Mouse (Mus musculus) limb, embryonic 15.5 days (tissue): ENCODE results near the gene Slc6a9. TPM values are rescaled to one million over a fixed set of nuclear protein-coding genes. Genes with fewer than 3 reads are reported as not detected.

Experiments used
- ATAC-seq: fragments of 200-750 bp; cut with Nextera tagmentation; 2 replicates; pipeline ENCODE4 v1.8.0; 2017; ENCODE audit warnings: low read depth, moderate TSS enrichment; ENCODE audit not compliant: insufficient number of reproducible peaks, low FRiP score, low TSS enrichment
- H3K27ac ChIP-seq: fragments of 300-500 bp; sonication (generic); 2 replicates; pipeline ENCODE4 v1.5.1; 2015; ENCODE audit warnings: moderate library complexity, mild to moderate bottlenecking, inconsistent platforms
- H3K27me3 ChIP-seq: fragments of 300-500 bp; sonication (generic); 2 replicates; pipeline ENCODE4 v1.6.1; 2015; ENCODE audit warnings: inconsistent platforms
- H3K36me3 ChIP-seq: fragments of 300-500 bp; sonication (generic); 2 replicates; pipeline ENCODE4 v1.6.1; 2015; ENCODE audit warnings: inconsistent platforms
- H3K4me1 ChIP-seq: fragments of 300-500 bp; sonication (generic); 2 replicates; pipeline ENCODE4 v1.6.1; 2015; ENCODE audit warnings: inconsistent platforms
- H3K4me2 ChIP-seq: fragments of 300-500 bp; sonication (generic); 2 replicates; pipeline ENCODE4 v1.6.1; 2015; ENCODE audit warnings: mild to moderate bottlenecking, inconsistent platforms
- H3K4me3 ChIP-seq: fragments of 300-500 bp; sonication (generic); 2 replicates; pipeline ENCODE4 v1.5.1; 2015; ENCODE audit warnings: mild to moderate bottlenecking, inconsistent platforms
- H3K9ac ChIP-seq: fragments of 300-500 bp; sonication (generic); 2 replicates; pipeline ENCODE4 v1.6.1; 2015; ENCODE audit warnings: inconsistent platforms
- H3K9me3 ChIP-seq: fragments of 300-500 bp; sonication (generic); 2 replicates; pipeline ENCODE4 v1.6.1; 2016; ENCODE audit warnings: inconsistent platforms
- WGBS: fragments of 180-500 bp; shearing (Covaris S2); methylation state at CpG from one replicate; pipeline ENCODE4 v1.1.7; 2015; 5-methylcytosine and 5-hydroxymethylcytosine counted together
- polyA plus RNA-seq: library from polyadenylated mRNA; unstranded; fragments of >200 nt; fragmentation: Nextera tagmentation; extraction: Ambion mirVana; gene quantifications from 2 replicates; pipeline ENCODE4 v1.2.1, GENCODE M21; 2015

The Slc6a9 gene
- polyA plus RNA-seq, 1 experiment from 2014 or later: 13.1 TPM

DNA sequence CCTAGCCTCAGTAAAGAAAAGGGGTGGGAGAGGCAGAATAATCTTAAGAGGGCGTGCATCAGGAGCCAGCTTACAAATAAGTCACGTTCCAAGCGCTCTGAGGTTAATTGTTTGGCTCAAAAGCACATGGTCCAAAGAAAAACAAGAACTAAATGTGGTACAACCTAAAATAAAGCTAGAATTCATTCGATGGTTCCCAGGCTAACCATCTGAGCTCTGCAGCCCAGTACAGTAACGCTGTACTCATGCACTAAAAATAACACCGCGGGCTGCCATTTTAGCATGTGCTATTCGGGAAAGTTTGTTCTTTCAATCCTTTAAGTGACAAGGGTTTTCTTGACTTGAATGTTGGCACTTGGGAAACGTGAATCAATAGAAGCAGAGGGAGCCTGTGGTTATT lies 26.3 kb downstream of the Slc6a9 start:
- no peak for ATAC-seq
- H3K27me3 ChIP-seq: no peaks in the 10 kb centered on the region
- H3K36me3 ChIP-seq: peaks cover 24% of the 10 kb centered on the region
- H3K9me3 ChIP-seq: no peaks in the 10 kb centered on the region
- no peak overlapping the region for H3K4me2 ChIP-seq
- peaks cover 5% of the 10 kb centered on the region; the same call in 1 of the 2 replicates for H3K4me1 ChIP-seq
- H3K4me3 ChIP-seq: no peak overlapping the region
- WGBS: 79% methylated on average over 9 of the region's 9 CpGs
- H3K27ac ChIP-seq: no peak overlapping the region
- no peak overlapping the region for H3K9ac ChIP-seq

GRCm38 (mm10) chr4:117862823-117863222 lies 28.5 kb downstream of the Slc6a9 start:
- H3K27me3 ChIP-seq: 0 out of 2 replicates have a peak, but pooled peaks cover 7% of the 10 kb centered on the region

GRCm38 (mm10) chr4:117866083-117866482 lies 31.8 kb downstream of the Slc6a9 start:
- H3K4me3 ChIP-seq: no peak overlapping the region
- H3K9ac ChIP-seq: no peak overlapping the region
- WGBS: 50% methylated on average over 9 of the region's 9 CpGs
- peak overlapping the region; percentile 24; the same call in 1 of the 2 replicates for H3K27ac ChIP-seq
- H3K27me3 ChIP-seq: 0 out of 2 replicates have a peak, but pooled peaks cover 7% of the 10 kb centered on the region
- no peak for ATAC-seq
- no peaks in the 10 kb centered on the region for H3K9me3 ChIP-seq
- H3K4me1 ChIP-seq: peaks cover 23% of the 10 kb centered on the region
- H3K36me3 ChIP-seq: peaks cover 9% of the 10 kb centered on the region
- H3K4me2 ChIP-seq: no peak overlapping the region

More at GRCm38 (mm10) chr4:117862823-117863222, 28.5 kb downstream of the Slc6a9 start:
- no peak overlapping the region for H3K4me2 ChIP-seq
- 41% methylated on average over 4 of the region's 4 CpGs for WGBS
- no peak overlapping the region for H3K4me3 ChIP-seq
- H3K9ac ChIP-seq: no peak overlapping the region
- H3K36me3 ChIP-seq: peaks cover 10% of the 10 kb centered on the region
- H3K4me1 ChIP-seq: peaks cover 17% of the 10 kb centered on the region
- ATAC-seq: no peak
- no peak overlapping the region for H3K27ac ChIP-seq
- no peaks in the 10 kb centered on the region for H3K9me3 ChIP-seq

GRCm38 (mm10) chr4:117867000-117867399 lies 32.7 kb downstream of the Slc6a9 start:
- Histone ChIP-seq H3K9ac (no peak overlapping the region), H3K36me3 (peaks cover 9% of the 10 kb centered on the region)
- ATAC-seq: no peak

GRCm38 (mm10) chr4:117867823-117868222 lies 33.5 kb downstream of the Slc6a9 start:
- Histone ChIP-seq H3K36me3 (peaks cover 9% of the 10 kb centered on the region), H3K9me3 (no peaks in the 10 kb centered on the region), H3K27me3 (0 out of 2 replicates have a peak, but pooled peaks cover 7% of the 10 kb centered on the region), H3K4me3 (no peak overlapping the region), H3K4me1 (peaks cover 34% of the 10 kb centered on the region), H3K4me2 (peak overlapping the region; percentile 15), H3K9ac (no peak overlapping the region), H3K27ac (no peak overlapping the region)
- no peak for ATAC-seq
- 15% methylated on average over 24 of the region's 24 CpGs for WGBS

More at GRCm38 (mm10) chr4:117867000-117867399, 32.7 kb downstream of the Slc6a9 start:
- H3K27me3 ChIP-seq: 0 out of 2 replicates have a peak, but pooled peaks cover 7% of the 10 kb centered on the region
- WGBS: 77% methylated on average over 6 of the region's 6 CpGs
- H3K9me3 ChIP-seq: no peaks in the 10 kb centered on the region
- no peak overlapping the region for H3K4me3 ChIP-seq
- H3K4me2 ChIP-seq: no peak overlapping the region
- no peak overlapping the region for H3K27ac ChIP-seq
- peaks cover 27% of the 10 kb centered on the region for H3K4me1 ChIP-seq

DNA sequence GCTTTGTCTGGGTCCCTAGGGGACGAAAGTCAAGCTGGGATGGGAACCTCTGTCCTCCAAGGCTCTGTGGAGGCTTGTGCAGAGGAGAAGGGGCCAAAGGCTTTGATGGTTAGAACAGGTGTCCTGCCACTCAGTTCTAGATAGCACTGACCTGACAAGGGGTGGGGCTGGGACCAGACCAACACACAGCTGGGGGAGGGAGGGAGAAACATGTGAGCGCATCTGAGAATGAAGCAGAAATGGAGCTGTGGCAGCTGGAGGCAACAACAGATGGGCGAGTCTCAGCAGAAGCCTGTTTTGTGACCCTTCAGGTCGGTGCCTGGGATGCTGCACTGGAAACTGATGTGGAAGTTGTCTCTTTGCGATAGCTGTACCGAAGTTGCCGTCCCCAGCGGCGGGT lies 35.0 kb downstream of the Slc6a9 start:
- ATAC-seq: no peak
- peaks cover 34% of the 10 kb centered on the region for H3K4me1 ChIP-seq
- no peak overlapping the region for H3K27ac ChIP-seq
- H3K4me2 ChIP-seq: no peak overlapping the region
- no peaks in the 10 kb centered on the region for H3K9me3 ChIP-seq
- H3K36me3 ChIP-seq: peaks cover 18% of the 10 kb centered on the region
- 0 out of 2 replicates have a peak, but pooled peaks cover 7% of the 10 kb centered on the region for H3K27me3 ChIP-seq
- no peak overlapping the region for H3K4me3 ChIP-seq
- no peak overlapping the region for H3K9ac ChIP-seq
- 66% methylated on average over 9 of the region's 9 CpGs for WGBS

DNA sequence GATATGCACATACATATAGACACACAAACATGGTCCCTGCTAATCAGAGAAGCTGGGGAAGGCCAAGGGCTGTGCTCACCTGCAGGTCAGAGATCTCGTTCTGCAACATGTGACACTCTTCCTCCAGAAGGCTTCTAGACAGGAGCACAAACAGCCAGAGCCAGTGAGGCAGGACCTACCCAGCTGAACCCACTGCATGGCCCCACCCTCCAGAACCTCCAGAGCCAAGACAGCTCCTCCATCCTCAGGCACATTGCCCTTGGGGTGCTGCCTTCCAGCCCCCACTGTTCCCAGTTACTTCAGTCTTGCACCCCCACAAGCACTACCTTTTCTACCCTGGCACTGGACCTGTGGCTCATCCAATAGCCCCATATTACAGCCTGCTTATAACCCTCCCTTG lies 36.1 kb downstream of the Slc6a9 start:
- 52% methylated on average over 1 of the region's 1 CpGs for WGBS
- peaks cover 26% of the 10 kb centered on the region for H3K36me3 ChIP-seq
- H3K4me2 ChIP-seq: no peak overlapping the region
- peaks cover 31% of the 10 kb centered on the region for H3K4me1 ChIP-seq
- no peak overlapping the region for H3K4me3 ChIP-seq
- H3K9me3 ChIP-seq: no peaks in the 10 kb centered on the region
- no peak overlapping the region for H3K9ac ChIP-seq
- ATAC-seq: no peak
- no peak overlapping the region for H3K27ac ChIP-seq
- H3K27me3 ChIP-seq: 0 out of 2 replicates have a peak, but pooled peaks cover 7% of the 10 kb centered on the region

GRCm38 (mm10) chr4:117871787-117872186 lies 37.5 kb downstream of the Slc6a9 start:
- ATAC-seq: no peak
- no peaks in the 10 kb centered on the region for H3K9me3 ChIP-seq
- H3K4me2 ChIP-seq: no peak overlapping the region
- 45% methylated on average over 7 of the region's 7 CpGs for WGBS
- peaks cover 20% of the 10 kb centered on the region for H3K4me1 ChIP-seq
- no peak overlapping the region for H3K4me3 ChIP-seq
- H3K27me3 ChIP-seq: 0 out of 2 replicates have a peak, but pooled peaks cover 6% of the 10 kb centered on the region
- H3K36me3 ChIP-seq: peaks cover 34% of the 10 kb centered on the region
- H3K9ac ChIP-seq: no peak overlapping the region
- H3K27ac ChIP-seq: no peak overlapping the region

GRCm38 (mm10) chr4:117872471-117872886 lies 38.2 kb downstream of the Slc6a9 start, which contains the start of gene Ccdc24:
Gene Ccdc24 (minus strand): TSS chr4:117872557.
- H3K36me3 ChIP-seq: peaks cover 41% of the 10 kb centered on the region
- H3K9me3 ChIP-seq: no peaks in the 10 kb centered on the region
- 7% methylated on average over 14 of the region's 14 CpGs for WGBS
- ATAC-seq: no peak
- peaks cover 20% of the 10 kb centered on the region for H3K4me1 ChIP-seq
- peak within 1 kb of the TSS; percentile 3; the same call in 1 of the 2 replicates for H3K4me3 ChIP-seq
- no peak within 1 kb of the TSS for H3K27ac ChIP-seq
- peak within 1 kb of the TSS; percentile 36 for H3K4me2 ChIP-seq
- 0 out of 2 replicates have a peak within 1 kb of the TSS, but pooled peaks have one; percentile 8 for H3K9ac ChIP-seq
- no peaks in the 10 kb centered on the region for H3K27me3 ChIP-seq

- no peak overlapping the region for H3K27ac ChIP-seq
- H3K36me3 ChIP-seq: peaks cover 51% of the 10 kb centered on the region
- no peak overlapping the region for H3K4me3 ChIP-seq
- no peaks in the 10 kb centered on the region for H3K9me3 ChIP-seq
- WGBS: 88% methylated on average over 9 of the region's 9 CpGs
- ATAC-seq: no peak
- H3K4me2 ChIP-seq: no peak overlapping the region
- no peaks in the 10 kb centered on the region for H3K27me3 ChIP-seq
- no peak overlapping the region for H3K9ac ChIP-seq
- H3K4me1 ChIP-seq: peaks cover 15% of the 10 kb centered on the region
Measured at GRCm38 (mm10) chr4:117873615-117874014, 39.3 kb downstream of the Slc6a9 start.

DNA sequence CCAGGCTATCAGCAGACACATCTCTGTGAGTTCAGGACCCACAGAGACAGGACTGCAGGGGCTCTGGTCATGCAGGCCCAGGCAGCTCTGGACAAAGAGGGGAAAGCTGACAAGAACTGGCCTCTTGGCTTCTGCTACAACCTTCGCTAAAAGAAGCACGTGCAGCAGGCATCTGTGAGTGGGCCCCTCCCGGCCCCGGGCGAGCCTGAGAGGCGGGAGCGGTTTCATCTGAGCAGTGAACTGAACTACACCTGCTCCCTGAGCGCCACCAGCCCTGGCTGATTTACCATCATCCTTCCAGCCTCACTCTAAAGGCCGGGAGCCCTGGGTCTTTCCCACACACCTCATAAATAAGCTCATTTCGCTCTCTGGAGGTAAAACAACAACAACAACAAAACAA lies 44.0 kb downstream of the Slc6a9 start:
- H3K9me3 ChIP-seq: no peaks in the 10 kb centered on the region
- no peak overlapping the region for H3K4me3 ChIP-seq
- peaks cover 74% of the 10 kb centered on the region for H3K36me3 ChIP-seq
- no peaks in the 10 kb centered on the region for H3K27me3 ChIP-seq
- no peak overlapping the region for H3K4me2 ChIP-seq
- no peak overlapping the region for H3K27ac ChIP-seq
- WGBS: 56% methylated on average over 10 of the region's 10 CpGs
- no peak overlapping the region for H3K9ac ChIP-seq
- no peak for ATAC-seq
- H3K4me1 ChIP-seq: peaks cover 15% of the 10 kb centered on the region

- no peak overlapping the region for H3K4me2 ChIP-seq
- 77% methylated on average over 5 of the region's 5 CpGs for WGBS
- peaks cover 70% of the 10 kb centered on the region for H3K36me3 ChIP-seq
- ATAC-seq: no peak
- no peak overlapping the region for H3K4me3 ChIP-seq
- peaks cover 19% of the 10 kb centered on the region for H3K4me1 ChIP-seq
- H3K9ac ChIP-seq: no peak overlapping the region
- no peaks in the 10 kb centered on the region for H3K27me3 ChIP-seq
- no peaks in the 10 kb centered on the region for H3K9me3 ChIP-seq
- H3K27ac ChIP-seq: no peak overlapping the region
Measured at GRCm38 (mm10) chr4:117878703-117879102, 44.4 kb downstream of the Slc6a9 start.
